Mouse (Mus musculus): ENCODE measurements around the gene Crym.
A peak's percentile ranks its signal among the peaks of the same experiment; 100 is the strongest.

Gene Crym

GRCm38 (mm10) chr7:120158121-120158613 is 43.7 kb downstream of the Crym start:
- DNase-seq = no peak

GRCm38 (mm10) chr7:120157575-120158061 is 44.3 kb downstream of the Crym start:
- DNase-seq = no peak

GRCm38 (mm10) chr7:120156841-120157409 is 45.0 kb downstream of the Crym start:
- DNase-seq = no peak

- DNase-seq = no peak
Measured at GRCm38 (mm10) chr7:120150898-120151297, 51.0 kb downstream of the Crym start.

- peak; percentile 24 for DNase-seq
Measured at GRCm38 (mm10) chr7:120150257-120150656, 51.7 kb downstream of the Crym start.

- no peak for DNase-seq
Measured at GRCm38 (mm10) chr7:120145191-120145590, 56.7 kb downstream of the Crym start, which contains the start of gene Zp2. Gene Zp2 (minus strand): TSS chr7:120145291.

- DNase-seq = no peak
Measured at GRCm38 (mm10) chr7:120142743-120143142, 59.2 kb downstream of the Crym start.
